Mouse (Mus musculus): ENCODE results near the gene Mrto4. TPM values are rescaled to one million over a fixed set of nuclear protein-coding genes. Genes with fewer than 3 reads are reported as not detected.
A peak's percentile ranks its signal among the peaks of the same experiment; 100 is the strongest.

Gene Mrto4
- polyA plus RNA-seq, 1 experiment = not detected

GRCm38 (mm10) chr4:139319740-139320139, 32.6 kb downstream of the Mrto4 start:
- Histone ChIP-seq H3K4me1 (ENCODE audit: control insufficient read depth, insufficient read depth, low read length) (no peaks in the 10 kb centered on the region), H3K4me3 (ENCODE audit: insufficient read depth, low read depth, low read length) (no peak overlapping the region), H3K27ac (ENCODE audit: insufficient read depth, low read depth, low read length) (no peak overlapping the region)
- TF ChIP-seq CTCF (IDR thresholded peaks at IDR 0.05; ENCODE audit: insufficient read depth, low read depth, low read length) (no peak), POLR2A (IDR thresholded peaks at IDR 0.05; ENCODE audit: insufficient read depth, low read depth, low read length) (no peak)
- 96% methylated on average over 4 of the region's 4 CpGs for WGBS

- Histone ChIP-seq H3K4me1 (ENCODE audit: control insufficient read depth, insufficient read depth, low read length) (no peaks in the 10 kb centered on the region), H3K4me3 (ENCODE audit: insufficient read depth, low read depth, low read length) (no peak overlapping the region), H3K27ac (ENCODE audit: insufficient read depth, low read depth, low read length) (no peak overlapping the region)
- WGBS = 95% methylated on average over 11 of the region's 11 CpGs
- no peak for TF ChIP-seq POLR2A (IDR thresholded peaks at IDR 0.05; ENCODE audit: insufficient read depth, low read depth, low read length)
- TF ChIP-seq CTCF (IDR thresholded peaks at IDR 0.05; ENCODE audit: insufficient read depth, low read depth, low read length) = no peak
Measured at GRCm38 (mm10) chr4:139318449-139318848, 33.9 kb downstream of the Mrto4 start.

GRCm38 (mm10) chr4:139312632-139313031, 39.7 kb downstream of the Mrto4 start:
- Histone ChIP-seq H3K27ac (ENCODE audit: insufficient read depth, low read depth, low read length) (no peak overlapping the region), H3K4me3 (ENCODE audit: insufficient read depth, low read depth, low read length) (no peak overlapping the region), H3K4me1 (ENCODE audit: control insufficient read depth, insufficient read depth, low read length) (peaks cover 20% of the 10 kb centered on the region)
- WGBS = 62% methylated on average over 4 of the region's 4 CpGs
- no peak for TF ChIP-seq CTCF (IDR thresholded peaks at IDR 0.05; ENCODE audit: insufficient read depth, low read depth, low read length)
- TF ChIP-seq POLR2A (IDR thresholded peaks at IDR 0.05; ENCODE audit: insufficient read depth, low read depth, low read length) = no peak

GRCm38 (mm10) chr4:139311707-139312106, 40.7 kb downstream of the Mrto4 start:
- Histone ChIP-seq H3K4me3 (ENCODE audit: insufficient read depth, low read depth, low read length) (peak overlapping the region; percentile 28; the same call in 1 of the 2 replicates), H3K4me1 (ENCODE audit: control insufficient read depth, insufficient read depth, low read length) (peaks cover 20% of the 10 kb centered on the region), H3K27ac (ENCODE audit: insufficient read depth, low read depth, low read length) (no peak overlapping the region)
- 27% methylated on average over 14 of the region's 14 CpGs for WGBS
- TF ChIP-seq CTCF (IDR thresholded peaks at IDR 0.05; ENCODE audit: insufficient read depth, low read depth, low read length) = no peak
- TF ChIP-seq POLR2A (IDR thresholded peaks at IDR 0.05; ENCODE audit: insufficient read depth, low read depth, low read length) = no peak

- no peak overlapping the region for H3K27ac ChIP-seq (ENCODE audit: insufficient read depth, low read depth, low read length)
- H3K4me3 ChIP-seq (ENCODE audit: insufficient read depth, low read depth, low read length) = peak overlapping the region; percentile 66
- peaks cover 20% of the 10 kb centered on the region for H3K4me1 ChIP-seq (ENCODE audit: control insufficient read depth, insufficient read depth, low read length)
- WGBS = under 1% methylated on average over 52 of the region's 53 CpGs
- TF ChIP-seq CTCF (IDR thresholded peaks at IDR 0.05; ENCODE audit: insufficient read depth, low read depth, low read length) = no peak
- no peak for TF ChIP-seq POLR2A (IDR thresholded peaks at IDR 0.05; ENCODE audit: insufficient read depth, low read depth, low read length)
Measured at GRCm38 (mm10) chr4:139310899-139311701, 41.3 kb downstream of the Mrto4 start.

- peaks cover 20% of the 10 kb centered on the region for H3K4me1 ChIP-seq (ENCODE audit: control insufficient read depth, insufficient read depth, low read length)
- under 1% methylated on average over 62 of the region's 63 CpGs for WGBS
- TF ChIP-seq CTCF (IDR thresholded peaks at IDR 0.05; ENCODE audit: insufficient read depth, low read depth, low read length) = no peak
- TF ChIP-seq POLR2A (IDR thresholded peaks at IDR 0.05; ENCODE audit: insufficient read depth, low read depth, low read length) = peak; percentile 97
- H3K4me3 ChIP-seq (ENCODE audit: insufficient read depth, low read depth, low read length) = peak within 1 kb of the TSS; percentile 66
- H3K27ac ChIP-seq (ENCODE audit: insufficient read depth, low read depth, low read length) = no peak within 1 kb of the TSS
Measured at GRCm38 (mm10) chr4:139310171-139310898, 42.0 kb downstream of the Mrto4 start, which contains the start of the genes Pqlc2 and Akr7a5. TSS of gene Pqlc2 (minus strand) at chr4:139310708. TSS of gene Akr7a5 (plus strand) at chr4:139310744.

GRCm38 (mm10) chr4:139309651-139310050, 42.7 kb downstream of the Mrto4 start:
- H3K4me3 ChIP-seq (ENCODE audit: insufficient read depth, low read depth, low read length) = peak overlapping the region; percentile 66
- H3K4me1 ChIP-seq (ENCODE audit: control insufficient read depth, insufficient read depth, low read length) = peaks cover 20% of the 10 kb centered on the region
- TF ChIP-seq CTCF (IDR thresholded peaks at IDR 0.05; ENCODE audit: insufficient read depth, low read depth, low read length) = no peak
- TF ChIP-seq POLR2A (IDR thresholded peaks at IDR 0.05; ENCODE audit: insufficient read depth, low read depth, low read length) = no peak
- no peak overlapping the region for H3K27ac ChIP-seq (ENCODE audit: insufficient read depth, low read depth, low read length)
- WGBS = 38% methylated on average over 6 of the region's 6 CpGs

- TF ChIP-seq POLR2A (IDR thresholded peaks at IDR 0.05; ENCODE audit: insufficient read depth, low read depth, low read length) = no peak
- TF ChIP-seq CTCF (IDR thresholded peaks at IDR 0.05; ENCODE audit: insufficient read depth, low read depth, low read length) = no peak
- H3K27ac ChIP-seq (ENCODE audit: insufficient read depth, low read depth, low read length) = no peak overlapping the region
- WGBS = 86% methylated on average over 5 of the region's 5 CpGs
- H3K4me1 ChIP-seq (ENCODE audit: control insufficient read depth, insufficient read depth, low read length) = peaks cover 20% of the 10 kb centered on the region
- no peak overlapping the region for H3K4me3 ChIP-seq (ENCODE audit: insufficient read depth, low read depth, low read length)
Measured at GRCm38 (mm10) chr4:139307916-139308315, 44.5 kb downstream of the Mrto4 start.

GRCm38 (mm10) chr4:139305521-139305920, 46.9 kb downstream of the Mrto4 start:
- H3K4me3 ChIP-seq (ENCODE audit: insufficient read depth, low read depth, low read length) = no peak overlapping the region
- no peak overlapping the region for H3K27ac ChIP-seq (ENCODE audit: insufficient read depth, low read depth, low read length)
- no peak for TF ChIP-seq POLR2A (IDR thresholded peaks at IDR 0.05; ENCODE audit: insufficient read depth, low read depth, low read length)
- no peak for TF ChIP-seq CTCF (IDR thresholded peaks at IDR 0.05; ENCODE audit: insufficient read depth, low read depth, low read length)
- WGBS = 90% methylated on average over 3 of the region's 3 CpGs
- peaks cover 14% of the 10 kb centered on the region for H3K4me1 ChIP-seq (ENCODE audit: control insufficient read depth, insufficient read depth, low read length)
